23 mouse cellular contexts compared by ENCODE assay signal in genomic region chr13:40285234-40285791, GRCm38 (mm10).
A peak's percentile ranks its signal among the peaks of the same experiment; 100 is the strongest.
DNase-seq lines count a peak whose midpoint lies in the region; ATAC-seq and TF ChIP-seq lines count a peak whose summit lies in the region.
"Had no signal": no experiment of that assay in that cellular context is flagged by ENCODE, and none has a peak within 500 bp of the region (broad histone marks: within the 10 kb centered on the region; RNA-seq: fewer than 3 reads in every experiment).

No protein-coding gene starts in this region.

- H3K4me1 ChIP-seq in kidney, adult 2 months (ENCODE audit: control insufficient read depth, insufficient read depth, low read length) = 0 out of 2 replicates have a peak, but pooled peaks cover under 1% of the 10 kb centered on the region
- H3K4me1 ChIP-seq in lung, postnatal 0 days (ENCODE audit: insufficient read depth, low read depth, low read length) = no peaks in the 10 kb centered on the region
- H3K4me1 ChIP-seq: heart, embryonic 13.5 days; liver, embryonic 15.5 days; midbrain, embryonic 15.5 days; neural tube, embryonic 15.5 days had no signal

- no peaks in the 10 kb centered on the region for H3K9me3 ChIP-seq in lung, postnatal 0 days (ENCODE audit: low read length)
- H3K9me3 ChIP-seq: embryonic facial prominence, embryonic 15.5 days; heart, embryonic 13.5 days; hindbrain, embryonic 13.5 days; limb, embryonic 15.5 days; liver, embryonic 15.5 days; midbrain, embryonic 15.5 days; neural tube, embryonic 15.5 days had no signal

- H3K36me3 ChIP-seq in kidney, adult 2 months (ENCODE audit: control insufficient read depth, insufficient read depth, low read length) = no peaks in the 10 kb centered on the region
- H3K36me3 ChIP-seq in lung, postnatal 0 days (ENCODE audit: insufficient read depth, low read length) = no peaks in the 10 kb centered on the region
- H3K36me3 ChIP-seq: embryonic facial prominence, embryonic 15.5 days; heart, embryonic 13.5 days; hindbrain, embryonic 13.5 days; limb, embryonic 15.5 days; liver, embryonic 15.5 days; midbrain, embryonic 15.5 days; neural tube, embryonic 15.5 days had no signal

- no peak overlapping the region for H3K27ac ChIP-seq in kidney, adult 2 months (ENCODE audit: insufficient read depth, low read depth, low read length)
- H3K27ac ChIP-seq in lung, postnatal 0 days (ENCODE audit: low read length) = no peak overlapping the region
- H3K27ac ChIP-seq: embryonic facial prominence, embryonic 15.5 days; gastrocnemius, adult 2 months; heart, embryonic 13.5 days; hindbrain, embryonic 13.5 days; limb, embryonic 15.5 days; liver, embryonic 15.5 days; midbrain, embryonic 15.5 days; neural tube, embryonic 15.5 days had no signal

- H3K4me2 ChIP-seq in lung, postnatal 0 days (replicated peaks; ENCODE audit: low read depth, low read length) = 0 out of 2 replicates have a peak overlapping the region, but pooled peaks have one; percentile 12
- H3K4me2 ChIP-seq: embryonic facial prominence, embryonic 15.5 days; heart, embryonic 13.5 days; hindbrain, embryonic 13.5 days; limb, embryonic 15.5 days; liver, embryonic 15.5 days; midbrain, embryonic 15.5 days; neural tube, embryonic 15.5 days had no signal

- H3K27me3 ChIP-seq in kidney, adult 2 months (replicated peaks; ENCODE audit: control insufficient read depth, insufficient read depth, low read length) = no peaks in the 10 kb centered on the region
- no peaks in the 10 kb centered on the region for H3K27me3 ChIP-seq in lung, postnatal 0 days (replicated peaks; ENCODE audit: insufficient read depth, low read length)
- H3K27me3 ChIP-seq: CH12.LX; embryonic facial prominence, embryonic 15.5 days; heart, embryonic 13.5 days; hindbrain, embryonic 13.5 days; liver, embryonic 15.5 days; midbrain, embryonic 15.5 days; neural tube, embryonic 15.5 days had no signal

- TF ChIP-seq CTCF in kidney, adult 2 months (conservative IDR thresholded peaks at IDR 0.05; ENCODE audit: insufficient read depth, insufficient read length, low read depth, low read length) = no peak
- TF ChIP-seq CTCF in lung, postnatal 0 days (IDR thresholded peaks at IDR 0.05) = no peak

- no peak overlapping the region for H3K9ac ChIP-seq in lung, postnatal 0 days (replicated peaks; ENCODE audit: low read depth)
- H3K9ac ChIP-seq: embryonic facial prominence, embryonic 15.5 days; forebrain, postnatal 0 days; heart, embryonic 13.5 days; hindbrain, embryonic 13.5 days; limb, embryonic 15.5 days; liver, embryonic 15.5 days; midbrain, embryonic 15.5 days; neural tube, embryonic 15.5 days had no signal

- peak; percentile 4 for DNase-seq in kidney, adult 2 months
- DNase-seq in kidney, postnatal 25 days = no peak
- DNase-seq in lung, postnatal 0 days (ENCODE audit: low spot score) = peak; percentile 9
- no peak for DNase-seq in lung, adult 18-20 months
- DNase-seq in mesoderm, embryonic 11.5 days (ENCODE audit: low read depth, low spot score) = peak; percentile 16
- DNase-seq in ovary, postnatal 14 days (ENCODE audit: low spot score) = no peak
- DNase-seq in heart, adult 11 months = no peak
- DNase-seq: adrenal gland, postnatal 36 days; cerebellum, adult 11-12 months; cerebellum, postnatal 14 days; forebrain, postnatal 0 days; gastrocnemius, adult 2 months; thymus, postnatal 4 days had no signal

- TF ChIP-seq EP300 in lung, postnatal 0 days (IDR thresholded peaks at IDR 0.05) = no peak

- WGBS in kidney, adult 2 months = 28% methylated on average over 15 of the region's 15 CpGs
- 47% methylated on average over 15 of the region's 15 CpGs for WGBS in lung, postnatal 0 days

- no peak for ATAC-seq in lung, postnatal 0 days
- ATAC-seq: forebrain, postnatal 0 days; inflammation-experienced regulatory T-cells, adult 6 months; midbrain, embryonic 15.5 days had no signal

- no peak overlapping the region for H3K4me3 ChIP-seq in kidney, adult 2 months (ENCODE audit: insufficient read depth, low read depth, low read length)
- no peak overlapping the region for H3K4me3 ChIP-seq in lung, postnatal 0 days (ENCODE audit: low read depth, low read length)
- H3K4me3 ChIP-seq: embryonic facial prominence, embryonic 15.5 days; gastrocnemius, adult 2 months; heart, embryonic 13.5 days; hindbrain, embryonic 13.5 days; limb, embryonic 15.5 days; liver, embryonic 15.5 days; midbrain, embryonic 15.5 days; myocyte; neural tube, embryonic 15.5 days had no signal

- no peak for TF ChIP-seq POLR2A in kidney, adult 2 months (IDR thresholded peaks at IDR 0.05; ENCODE audit: low read depth, low read length)

Comparison
In these comparisons a context has a peak if more than half of its experiments do, and no peak if none do; other contexts are left out.
1. DNase-seq: peak in kidney, adult 2 months (single experiment), lung, postnatal 0 days (single experiment) and mesoderm, embryonic 11.5 days (single experiment); none in kidney, postnatal 25 days (0 of 2), lung, adult 18-20 months (0 of 2), ovary, postnatal 14 days (single experiment) and heart, adult 11 months (single experiment).